ENCODE assay signal across 8 mouse cellular contexts in genomic region chr8:84945633-84946527, GRCm38 (mm10). TPM values are rescaled to one million over a fixed set of nuclear protein-coding genes. Genes with fewer than 3 reads are reported as not detected.
DNase-seq lines count a peak whose midpoint lies in the region; ATAC-seq and TF ChIP-seq lines count a peak whose summit lies in the region.

No protein-coding gene starts in this region.

- intact Hi-C loops in left cerebral cortex, postnatal 25 days (cut with DNase I), result loop anchor here (2.0 kb wide), 1 partner anchor 19 kb away; no protein-coding TSS in a partner anchor
- intact Hi-C loops in left cerebral cortex, postnatal 4 days (cut with DNase I), result no loop called here

- H3K4me1 ChIP-seq in brown adipose tissue, adult 24 weeks (ENCODE audit: control insufficient read depth, insufficient read depth, insufficient read length, low read length), result no peaks in the 10 kb centered on the region
- H3K4me1 ChIP-seq in embryonic facial prominence, embryonic 14.5 days (ENCODE audit: control insufficient read depth, insufficient read depth, low read length), result peaks cover 5% of the 10 kb centered on the region; the same call in 1 of the 2 replicates
- peaks cover 21% of the 10 kb centered on the region for H3K4me1 ChIP-seq in olfactory bulb, adult 2 months (ENCODE audit: control insufficient read depth, insufficient read depth, low read length)

- H3K4me3 ChIP-seq in brown adipose tissue, adult 24 weeks (ENCODE audit: insufficient read depth, low read depth, low read length), result peak overlapping the region; percentile 20
- H3K4me3 ChIP-seq in embryonic facial prominence, embryonic 14.5 days (ENCODE audit: low read depth, low read length), result peak overlapping the region; percentile 44
- H3K4me3 ChIP-seq in olfactory bulb, adult 2 months (ENCODE audit: insufficient read depth, low read depth, low read length), result peak overlapping the region; percentile 72

- no peaks in the 10 kb centered on the region for H3K9me3 ChIP-seq in embryonic facial prominence, embryonic 14.5 days (ENCODE audit: control insufficient read depth, low read length)

- H3K9ac ChIP-seq in embryonic facial prominence, embryonic 14.5 days (ENCODE audit: low read depth, low read length), result peak overlapping the region; percentile 46; the same call in 1 of the 2 replicates

- no peak overlapping the region for H3K27ac ChIP-seq in brown adipose tissue, adult 24 weeks (replicated peaks; ENCODE audit: low read depth, low read length)
- no peak overlapping the region for H3K27ac ChIP-seq in embryonic facial prominence, embryonic 14.5 days (replicated peaks; ENCODE audit: low read depth, low read length)
- no peak overlapping the region for H3K27ac ChIP-seq in olfactory bulb, adult 2 months (ENCODE audit: insufficient read depth, low read depth, low read length)

- no peak for TF ChIP-seq POLR2A in olfactory bulb, adult 2 months (IDR thresholded peaks at IDR 0.05; ENCODE audit: insufficient read depth, low read depth, low read length)

- WGBS in embryonic facial prominence, embryonic 14.5 days, result 1% methylated on average over 26 of the region's 67 CpGs
- WGBS in olfactory bulb, adult 2 months, result 1% methylated on average over 57 of the region's 67 CpGs

- peak; percentile 24 for ATAC-seq in embryonic facial prominence, embryonic 14.5 days (ENCODE audit: low read depth)

- peak overlapping the region; percentile 72 for H3K4me2 ChIP-seq in embryonic facial prominence, embryonic 14.5 days (ENCODE audit: low read depth, low read length)

- TF ChIP-seq CTCF in olfactory bulb, adult 2 months (IDR thresholded peaks at IDR 0.05; ENCODE audit: insufficient read depth, low read depth, low read length), result 0 out of 2 replicates have a peak, but pooled peaks have one; percentile 55

- H3K36me3 ChIP-seq in embryonic facial prominence, embryonic 14.5 days (ENCODE audit: control insufficient read depth, insufficient read depth, low read length), result no peaks in the 10 kb centered on the region

- H3K27me3 ChIP-seq in embryonic facial prominence, embryonic 14.5 days (replicated peaks; ENCODE audit: control insufficient read depth, insufficient read depth, low read length), result peaks cover 61% of the 10 kb centered on the region

- peak; percentile 40 to 53 for DNase-seq in left cerebral cortex, postnatal 25 days (ENCODE audit: low spot score in 2 of 2)
- DNase-seq in left cerebral cortex, adult 8-10 months (ENCODE audit: low spot score in 2 of 2), result no peak
- DNase-seq in embryonic facial prominence, embryonic 14.5 days (ENCODE audit: low spot score), result no peak
- peak; percentile 73 for DNase-seq in left cerebral cortex, postnatal 4 days
- no peak for DNase-seq in adrenal gland, adult 2 months
- no peak for DNase-seq in urinary bladder, adult 2 months (ENCODE audit: low spot score)

RNA-seq across cellular contexts. Expression of gene Rtbdn, which starts 0.9 kb away (rescaled TPM):
- 1 to 10 TPM in 1 of 2 experiments, under 1 TPM in 1; 0.71 to 1.1 TPM for total RNA-seq in left cerebral cortex, postnatal 25 days (2021)
- 1 to 10 TPM; 1.2 to 1.5 (median 1.3) TPM for total RNA-seq in left cerebral cortex, adult 8-10 months (2022)
- polyA plus RNA-seq in brown adipose tissue, adult 24 weeks (2012; ENCODE audit: insufficient read depth, insufficient read length, missing spikeins), result not detected in 2 replicates
- 0.20 TPM in 1 of 2 replicates, not detected in the other for polyA plus RNA-seq in embryonic facial prominence, embryonic 14.5 days (2014; fragmentation: Nextera tagmentation; extraction: Ambion mirVana)
- 1 to 10 TPM; 6.7 to 8.3 TPM for total RNA-seq in left cerebral cortex, postnatal 4 days (2021)
- polyA plus RNA-seq in olfactory bulb, adult 2 months (2012; ENCODE audit: insufficient read depth, insufficient read length, low replicate concordance, missing spikeins), result not detected in 2 replicates
- not detected for total RNA-seq in adrenal gland, adult 2 months (2021)
- 0.25 and 0.34 TPM in 2 replicates for polyA plus RNA-seq in adrenal gland, adult 2 months (2012; rRNA removed)
- not detected in 2 replicates for polyA plus RNA-seq in urinary bladder, adult 2 months (2012; rRNA removed)

RNA-seq across cellular contexts. Expression of gene Mast1, which starts 8.7 kb away (rescaled TPM):
- 10 to 100 TPM; 85.7 to 90.3 TPM for total RNA-seq in left cerebral cortex, postnatal 25 days (2021)
- 10 to 100 TPM; 69.1 to 76.7 (median 74.1) TPM for total RNA-seq in left cerebral cortex, adult 8-10 months (2022)
- not detected in 2 replicates for polyA plus RNA-seq in brown adipose tissue, adult 24 weeks (2012; ENCODE audit: insufficient read depth, insufficient read length, missing spikeins)
- polyA plus RNA-seq in embryonic facial prominence, embryonic 14.5 days (2014; fragmentation: Nextera tagmentation; extraction: Ambion mirVana), result 3.4 and 3.6 TPM in 2 replicates
- 100 to 1,000 TPM; 195 to 210 TPM for total RNA-seq in left cerebral cortex, postnatal 4 days (2021)
- polyA plus RNA-seq in olfactory bulb, adult 2 months (2012; ENCODE audit: insufficient read depth, insufficient read length, low replicate concordance, missing spikeins), result not detected in 2 replicates
- 1 to 10 TPM; 1.5 to 2.8 TPM for total RNA-seq in adrenal gland, adult 2 months (2021)
- 3.7 and 4.4 TPM in 2 replicates for polyA plus RNA-seq in adrenal gland, adult 2 months (2012; rRNA removed)
- 0.17 and 0.19 TPM in 2 replicates for polyA plus RNA-seq in urinary bladder, adult 2 months (2012; rRNA removed)

RNA-seq across cellular contexts. Expression of gene Gm49661, which starts 23.4 kb away (rescaled TPM):
- 1 to 10 TPM in 1 of 2 experiments, not detected in 1; 3.5 TPM for total RNA-seq in left cerebral cortex, postnatal 25 days (2021)
- total RNA-seq in left cerebral cortex, adult 8-10 months (2022), result 1 to 10 TPM in 1 of 4 experiments, not detected in 3; 1.8 TPM
- not detected in 2 replicates for polyA plus RNA-seq in brown adipose tissue, adult 24 weeks (2012; ENCODE audit: insufficient read depth, insufficient read length, missing spikeins)
- polyA plus RNA-seq in embryonic facial prominence, embryonic 14.5 days (2014; fragmentation: Nextera tagmentation; extraction: Ambion mirVana), result not detected in 2 replicates
- total RNA-seq in left cerebral cortex, postnatal 4 days (2021), result not detected
- not detected in 2 replicates for polyA plus RNA-seq in olfactory bulb, adult 2 months (2012; ENCODE audit: insufficient read depth, insufficient read length, low replicate concordance, missing spikeins)
- total RNA-seq in adrenal gland, adult 2 months (2021), result 1 to 10 TPM; 2.1 to 2.4 TPM
- 2.1 TPM in 1 of 2 replicates, not detected in the other for polyA plus RNA-seq in adrenal gland, adult 2 months (2012; rRNA removed)
- polyA plus RNA-seq in urinary bladder, adult 2 months (2012; rRNA removed), result not detected in 2 replicates

RNA-seq across cellular contexts. Expression of gene Prdx2, which starts 23.5 kb away (rescaled TPM):
- 100 to 1,000 TPM; 340 to 356 TPM for total RNA-seq in left cerebral cortex, postnatal 25 days (2021)
- 100 to 1,000 TPM; 328 to 384 (median 347) TPM for total RNA-seq in left cerebral cortex, adult 8-10 months (2022)
- 387 and 425 TPM in 2 replicates for polyA plus RNA-seq in brown adipose tissue, adult 24 weeks (2012; ENCODE audit: insufficient read depth, insufficient read length, missing spikeins)
- polyA plus RNA-seq in embryonic facial prominence, embryonic 14.5 days (2014; fragmentation: Nextera tagmentation; extraction: Ambion mirVana), result 715 and 771 TPM in 2 replicates
- total RNA-seq in left cerebral cortex, postnatal 4 days (2021), result 100 to 1,000 TPM; 665 to 681 TPM
- not detected in 2 replicates for polyA plus RNA-seq in olfactory bulb, adult 2 months (2012; ENCODE audit: insufficient read depth, insufficient read length, low replicate concordance, missing spikeins)
- total RNA-seq in adrenal gland, adult 2 months (2021), result 100 to 1,000 TPM; 671 to 700 TPM
- 181 and 240 TPM in 2 replicates for polyA plus RNA-seq in adrenal gland, adult 2 months (2012; rRNA removed)
- 215 and 231 TPM in 2 replicates for polyA plus RNA-seq in urinary bladder, adult 2 months (2012; rRNA removed)

RNA-seq across cellular contexts. Expression of gene Rnaseh2a, which starts 23.7 kb away (rescaled TPM):
- total RNA-seq in left cerebral cortex, postnatal 25 days (2021), result 10 to 100 TPM; 40.7 to 42.2 TPM
- total RNA-seq in left cerebral cortex, adult 8-10 months (2022), result 10 to 100 TPM; 45.9 to 60.0 (median 49.6) TPM
- polyA plus RNA-seq in brown adipose tissue, adult 24 weeks (2012; ENCODE audit: insufficient read depth, insufficient read length, missing spikeins), result 26.6 and 28.5 TPM in 2 replicates
- 73.7 and 88.9 TPM in 2 replicates for polyA plus RNA-seq in embryonic facial prominence, embryonic 14.5 days (2014; fragmentation: Nextera tagmentation; extraction: Ambion mirVana)
- 10 to 100 TPM; 41.1 to 42.1 TPM for total RNA-seq in left cerebral cortex, postnatal 4 days (2021)
- not detected in 2 replicates for polyA plus RNA-seq in olfactory bulb, adult 2 months (2012; ENCODE audit: insufficient read depth, insufficient read length, low replicate concordance, missing spikeins)
- total RNA-seq in adrenal gland, adult 2 months (2021), result 100 to 1,000 TPM in 1 of 2 experiments, 10 to 100 TPM in 1; 87.7 to 112 TPM
- polyA plus RNA-seq in adrenal gland, adult 2 months (2012; rRNA removed), result 61.7 and 76.6 TPM in 2 replicates
- polyA plus RNA-seq in urinary bladder, adult 2 months (2012; rRNA removed), result 49.4 and 49.5 TPM in 2 replicates

Comparison
In these comparisons a context has a peak if more than half of its experiments do, and no peak if none do; other contexts are left out.
1. DNase-seq: peak in left cerebral cortex, postnatal 25 days (2 of 2) and left cerebral cortex, postnatal 4 days (single experiment); none in left cerebral cortex, adult 8-10 months (0 of 2), embryonic facial prominence, embryonic 14.5 days (single experiment), adrenal gland, adult 2 months (single experiment) and urinary bladder, adult 2 months (single experiment).
2. H3K4me3 ChIP-seq: peak in every context shown above with its lines; median percentile 72 in olfactory bulb, adult 2 months; 44 in embryonic facial prominence, embryonic 14.5 days; 20 in brown adipose tissue, adult 24 weeks.